Mouse (Mus musculus) cerebellum, adult 2 months (tissue): ENCODE measurements around the gene Dst. TPM values are rescaled to one million over a fixed set of nuclear protein-coding genes. Genes with fewer than 3 reads are reported as not detected.

ENCODE experiments used
- DNase-seq, 2 experiments: peaks; one replicate each; pipeline ENCODE4 v3.0.0; 2021
- H3K27ac ChIP-seq: fragments of 200-500 bp; 2 replicates; pipeline ENCODE4 v1.5.1; 2012; ENCODE audit warnings: low read length, control low read depth, inconsistent platforms; ENCODE audit not compliant: insufficient read depth
- H3K27me3 ChIP-seq: fragments of 200-500 bp; 2 replicates; pipeline ENCODE4 v1.6.1; 2012; ENCODE audit warnings: inconsistent platforms, mild to moderate bottlenecking, low read length, moderate library complexity; ENCODE audit not compliant: control insufficient read depth, insufficient read depth
- H3K4me1 ChIP-seq: fragments of 200-500 bp; 2 replicates; pipeline ENCODE4 v1.6.1; 2011; ENCODE audit warnings: low read length; ENCODE audit not compliant: control insufficient read depth, insufficient read depth
- H3K4me3 ChIP-seq: fragments of 200-500 bp; replicated peaks from 2 replicates; pipeline ENCODE3; 2011; ENCODE audit warnings: mild to moderate bottlenecking, low read depth, low read length, control low read depth; ENCODE audit not compliant: insufficient read depth
- CTCF ChIP-seq: fragments of 200-500 bp; IDR thresholded peaks from 2 replicates; pipeline ENCODE4 v1.5.1; 2011; ENCODE audit warnings: low read depth, mild to moderate bottlenecking, control low read depth, low read length, moderate library complexity, borderline replicate concordance; ENCODE audit not compliant: insufficient read depth
- POLR2A ChIP-seq: fragments of 200-500 bp; IDR thresholded peaks from 2 replicates; pipeline ENCODE4 v1.6.1; 2011; ENCODE audit warnings: low read length, control low read depth, borderline replicate concordance; ENCODE audit not compliant: insufficient read depth
- WGBS: fragments of 180-500 bp; shearing (Covaris S2); methylation state at CpG from one replicate; pipeline ENCODE4 v1.1.7; 2018; 5-methylcytosine and 5-hydroxymethylcytosine counted together
- polyA plus RNA-seq: library from polyadenylated mRNA; depleted of rRNA; stranded (reverse); fragments of >200 nt; gene quantifications from 2 replicates; pipeline ENCODE4 v1.2.3, GENCODE M21; 2012

The Dst gene
- polyA plus RNA-seq, 1 experiment: 148 TPM

GRCm38 (mm10) chr1:34244678-34245077, 336.7 kb downstream of the Dst start:
- no peak overlapping the region for H3K27ac ChIP-seq
- WGBS: 66% methylated on average over 10 of the region's 10 CpGs

GRCm38 (mm10) chr1:34245951-34246641, 338.1 kb downstream of the Dst start:
- TF ChIP-seq POLR2A (no peak), CTCF (no peak)
- no peak for DNase-seq
- H3K27me3 ChIP-seq: no peaks in the 10 kb centered on the region
- H3K4me1 ChIP-seq: no peaks in the 10 kb centered on the region
- no peak overlapping the region for H3K4me3 ChIP-seq
- H3K27ac ChIP-seq: no peak overlapping the region
- 88% methylated on average over 15 of the region's 15 CpGs for WGBS

More at GRCm38 (mm10) chr1:34244678-34245077, 336.7 kb downstream of the Dst start:
- Histone ChIP-seq H3K4me1 (no peaks in the 10 kb centered on the region), H3K27me3 (no peaks in the 10 kb centered on the region), H3K4me3 (no peak overlapping the region)
- TF ChIP-seq POLR2A (no peak), CTCF (no peak)
- DNase-seq: no peak

GRCm38 (mm10) chr1:34246642-34246987, 338.6 kb downstream of the Dst start:
- WGBS: 95% methylated on average over 8 of the region's 8 CpGs
- TF ChIP-seq CTCF (no peak), POLR2A (no peak)
- Histone ChIP-seq H3K4me1 (no peaks in the 10 kb centered on the region), H3K4me3 (no peak overlapping the region), H3K27me3 (no peaks in the 10 kb centered on the region), H3K27ac (no peak overlapping the region)
- no peak for DNase-seq

GRCm38 (mm10) chr1:34251137-34251536, 343.1 kb downstream of the Dst start:
- Histone ChIP-seq H3K27me3 (no peaks in the 10 kb centered on the region), H3K4me1 (no peaks in the 10 kb centered on the region), H3K27ac (no peak overlapping the region), H3K4me3 (no peak overlapping the region)
- DNase-seq: no peak
- whole genome bisulfite sequencing: 93% methylated on average over 13 of the region's 13 CpGs
- TF ChIP-seq POLR2A (no peak), CTCF (no peak)

- no peaks in the 10 kb centered on the region for H3K27me3 ChIP-seq
- no peak overlapping the region for H3K4me3 ChIP-seq
- DNase-seq: no peak
- no peak for TF ChIP-seq CTCF
- no peak for TF ChIP-seq POLR2A
- WGBS: 89% methylated on average over 8 of the region's 8 CpGs
- no peaks in the 10 kb centered on the region for H3K4me1 ChIP-seq
- H3K27ac ChIP-seq: no peak overlapping the region
These were observed 344.2 kb downstream of the Dst start for GRCm38 (mm10) chr1:34252267-34252666.

GRCm38 (mm10) chr1:34253876-34254275, 345.9 kb downstream of the Dst start:
- no peaks in the 10 kb centered on the region for H3K27me3 ChIP-seq
- no peaks in the 10 kb centered on the region for H3K4me1 ChIP-seq
- no peak overlapping the region for H3K27ac ChIP-seq
- no peak for DNase-seq
- no peak for TF ChIP-seq POLR2A
- TF ChIP-seq CTCF: no peak
- 86% methylated on average over 7 of the region's 7 CpGs for whole genome bisulfite sequencing
- H3K4me3 ChIP-seq: no peak overlapping the region

GRCm38 (mm10) chr1:34259898-34260297, 351.9 kb downstream of the Dst start:
- 82% methylated on average over 8 of the region's 8 CpGs for WGBS
- Histone ChIP-seq H3K4me3 (no peak overlapping the region), H3K27me3 (no peaks in the 10 kb centered on the region), H3K27ac (no peak overlapping the region), H3K4me1 (no peaks in the 10 kb centered on the region)
- TF ChIP-seq POLR2A: no peak
- TF ChIP-seq CTCF: no peak
- DNase-seq: no peak

GRCm38 (mm10) chr1:34261011-34261410, 353.0 kb downstream of the Dst start:
- no peak for DNase-seq
- Histone ChIP-seq H3K27me3 (no peaks in the 10 kb centered on the region), H3K27ac (no peak overlapping the region), H3K4me1 (no peaks in the 10 kb centered on the region), H3K4me3 (no peak overlapping the region)
- TF ChIP-seq POLR2A: no peak
- TF ChIP-seq CTCF: no peak
- WGBS: 82% methylated on average over 12 of the region's 12 CpGs
